Mouse (Mus musculus): ENCODE data around the gene Cysltr2.

DNA sequence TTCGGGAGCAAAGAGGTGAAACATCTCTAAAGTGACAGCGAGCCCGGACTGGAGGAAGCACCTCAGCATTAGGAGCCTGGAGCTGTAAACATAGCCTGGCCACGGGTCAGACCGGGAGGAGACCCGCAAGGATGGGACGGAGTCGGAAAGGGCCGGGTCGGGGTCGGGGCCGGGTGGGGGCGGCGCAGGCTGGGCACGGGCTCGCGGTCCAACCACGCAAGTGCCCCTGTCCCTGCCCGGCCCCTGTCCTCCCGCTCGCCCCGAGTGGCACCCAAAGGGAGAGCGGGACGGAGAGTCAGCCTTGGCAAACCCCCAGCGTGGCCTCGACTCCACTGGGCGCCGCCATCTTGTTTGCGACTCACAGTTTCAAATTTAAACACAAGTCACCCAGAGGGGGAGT lies 68.8 kb downstream of the Cysltr2 start:
- TF ChIP-seq ZNF384 (IDR thresholded peaks at IDR 0.05; ENCODE audit: low read depth, low read length), result no peak
- TF ChIP-seq MAFK (IDR thresholded peaks at IDR 0.05; ENCODE audit: insufficient read depth, low read depth, low read length), result no peak
- TF ChIP-seq ZC3H11A (IDR thresholded peaks at IDR 0.05; ENCODE audit: borderline replicate concordance, low read depth, low read length), result no peak
- TF ChIP-seq HCFC1 (IDR thresholded peaks at IDR 0.05; ENCODE audit: borderline replicate concordance, insufficient read depth, low read length), result no peak
- TF ChIP-seq CHD2 (IDR thresholded peaks at IDR 0.05; ENCODE audit: low read depth, low read length), result no peak
